Mouse (Mus musculus) megakaryocyte, embryonic 14.5 days (primary cell): ENCODE measurements at regions not wholly inside any gene's neighbourhood (a gene's known extent, or its start where the extent isn't known, plus 50 kb on each side); places are given as distances from the start of the nearest gene placed in this dataset.

ENCODE experiments used
- FLI1 ChIP-seq: IDR thresholded peaks from 2 replicates; pipeline ENCODE4 v1.6.1; 2012; ENCODE audit warnings: low read length, inconsistent platforms, mixed read lengths
- GATA1 ChIP-seq: IDR thresholded peaks from 3 replicates; pipeline ENCODE4 v1.6.1; 2012; ENCODE audit warnings: mixed read lengths, low read length, inconsistent platforms, borderline replicate concordance

DNA sequence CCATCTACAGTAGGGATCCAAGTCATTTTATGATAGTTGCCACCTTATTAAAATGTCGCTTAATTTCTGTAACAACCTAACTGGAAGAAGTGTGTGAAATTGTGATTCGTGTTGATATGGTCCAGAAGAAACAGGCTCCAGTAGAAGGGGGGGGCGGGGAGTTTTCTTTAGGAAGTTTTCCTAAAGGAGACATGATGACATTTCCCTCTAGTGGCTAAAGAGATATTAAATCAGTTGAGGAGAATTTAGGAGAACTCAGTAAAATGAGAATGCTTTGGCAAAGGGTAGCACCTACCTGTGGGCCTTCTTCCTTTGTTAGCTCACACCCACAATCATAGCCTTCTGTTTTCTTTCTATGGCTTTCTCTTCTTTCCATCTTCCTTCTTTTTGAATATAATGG is 107.7 kb downstream of the Tnfsf18 start:
- no peak for TF ChIP-seq GATA1
- TF ChIP-seq FLI1: no peak
